Mouse (Mus musculus): ENCODE measurements around the gene Arhgef25.
"Not testable (repeated sequence)": the region's sequence is repeated elsewhere in the genome, so short reads cannot be mapped to it uniquely, and the experiment has no call there.

Arhgef25 gene

GRCm38 (mm10) chr10:127203106-127203505 lies 13.2 kb upstream of the Arhgef25 start:
- no peak for DNase-seq

- DNase-seq: no peak
These were observed 10.4 kb upstream of the Arhgef25 start for GRCm38 (mm10) chr10:127200279-127200678.

DNA sequence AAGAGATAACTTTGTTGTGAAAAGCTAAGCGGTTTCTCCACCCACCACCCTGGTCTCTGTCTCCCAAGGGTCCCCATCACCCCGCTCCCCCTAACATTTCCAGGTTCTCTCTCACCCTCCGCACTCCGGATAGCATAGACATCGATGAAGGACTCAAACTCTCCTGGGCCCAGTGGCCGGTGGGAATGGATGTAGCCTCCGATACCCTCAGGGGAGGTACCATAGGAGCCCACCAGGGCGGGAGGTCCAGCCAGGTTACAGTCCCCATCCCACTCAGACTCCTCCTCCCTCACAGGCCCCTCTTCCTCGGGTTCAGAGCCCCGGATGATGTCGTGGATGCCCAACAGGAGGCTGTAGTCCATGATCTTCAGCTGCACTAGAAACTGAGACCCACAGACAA lies 9.6 kb upstream of the Arhgef25 start:
- no peak for DNase-seq

GRCm38 (mm10) chr10:127199068-127199467 lies 9.2 kb upstream of the Arhgef25 start:
- DNase-seq: no peak

DNA sequence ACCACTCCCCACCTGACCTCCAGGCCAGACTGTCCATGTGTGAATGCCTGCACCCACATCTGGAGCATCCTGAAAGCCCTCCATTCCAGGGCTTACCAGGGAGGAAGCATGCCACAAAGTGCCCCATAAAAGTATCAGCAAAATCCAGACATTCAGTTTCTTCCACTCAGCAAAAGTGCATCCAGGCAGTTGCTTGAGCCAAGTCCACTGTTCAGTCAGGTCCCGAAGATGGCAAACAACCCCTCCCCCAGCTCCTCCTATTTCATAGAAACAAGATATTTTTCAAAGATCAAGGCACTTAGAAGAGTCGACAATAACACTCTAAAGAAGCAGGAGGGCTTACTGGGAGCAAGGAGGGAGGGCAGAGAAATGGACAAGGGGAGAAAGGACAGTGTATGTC lies 8.6 kb upstream of the Arhgef25 start:
- DNase-seq: no peak

GRCm38 (mm10) chr10:127197505-127198110 lies 7.7 kb upstream of the Arhgef25 start:
- DNase-seq: no peak

- no peak for DNase-seq
These were observed 7.2 kb upstream of the Arhgef25 start for GRCm38 (mm10) chr10:127197104-127197503.

GRCm38 (mm10) chr10:127196392-127196791 lies 6.5 kb upstream of the Arhgef25 start:
- DNase-seq: peak; percentile 79

DNA sequence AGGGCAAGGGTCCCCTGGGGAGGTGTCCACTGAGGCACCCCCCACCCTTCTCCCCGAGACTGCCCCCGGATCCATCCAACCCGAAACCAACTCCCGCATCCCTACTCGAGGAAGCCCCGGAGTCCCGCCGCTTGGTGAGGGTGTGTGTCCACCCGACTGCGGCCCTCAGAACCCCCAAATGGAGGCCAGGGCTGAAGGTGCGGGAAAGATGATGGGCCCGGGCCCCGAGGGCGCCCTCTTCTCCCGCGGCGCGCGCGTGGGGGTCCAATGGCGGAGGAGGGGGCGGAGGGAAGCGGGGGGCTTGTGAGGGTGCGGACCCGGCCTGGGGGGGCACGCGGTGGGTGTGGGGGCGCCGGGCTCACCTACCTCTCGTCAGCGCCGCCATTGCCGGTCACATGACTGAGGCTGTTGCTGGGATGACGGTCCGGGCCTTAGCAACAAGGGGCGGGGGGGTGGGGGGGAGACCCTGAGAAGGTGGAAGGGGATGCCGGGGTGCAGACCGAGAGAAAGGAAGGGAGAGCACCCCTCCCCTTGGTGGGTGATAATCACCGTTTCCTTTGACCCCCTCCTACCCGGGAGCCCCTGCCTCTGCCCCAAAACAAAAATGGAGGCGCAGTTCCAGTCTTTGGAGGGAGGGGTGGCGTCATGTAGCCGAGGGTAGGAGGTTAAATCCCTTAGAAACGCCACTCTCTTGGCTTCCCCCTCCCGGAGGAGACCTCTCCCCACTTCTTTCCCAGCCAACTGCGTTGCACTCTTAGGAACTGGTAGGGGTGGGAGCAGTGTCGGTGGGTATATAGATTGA lies 5.6 kb upstream of the Arhgef25 start, which contains the start of gene Dtx3:
Gene Dtx3, minus strand, starts transcription at position 401 of the 802 bp plus-strand sequence.
- DNase-seq: no peak

GRCm38 (mm10) chr10:127194428-127195327 lies 4.8 kb upstream of the Arhgef25 start:
- DNase-seq: no peak

- no peak for DNase-seq
These were observed 3.1 kb upstream of the Arhgef25 start for GRCm38 (mm10) chr10:127193011-127193410.

DNA sequence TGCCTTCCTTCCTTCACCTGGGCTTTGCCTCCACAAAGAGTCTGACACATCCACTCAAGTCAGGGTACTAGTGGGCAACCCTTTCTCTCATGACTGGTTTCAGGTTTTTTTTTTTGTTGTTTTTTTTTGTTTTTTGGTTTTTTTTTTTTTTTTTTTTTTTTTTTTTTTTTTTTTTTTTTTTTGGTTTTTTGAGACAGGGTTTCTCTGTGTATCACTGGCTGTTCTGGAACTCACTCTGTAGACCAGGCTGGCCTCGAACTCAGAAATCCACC lies 2.1 kb upstream of the Arhgef25 start:
- not testable (repeated sequence) for DNase-seq

- DNase-seq: no peak
These were observed 1.5 kb upstream of the Arhgef25 start for GRCm38 (mm10) chr10:127191191-127192056.

DNA sequence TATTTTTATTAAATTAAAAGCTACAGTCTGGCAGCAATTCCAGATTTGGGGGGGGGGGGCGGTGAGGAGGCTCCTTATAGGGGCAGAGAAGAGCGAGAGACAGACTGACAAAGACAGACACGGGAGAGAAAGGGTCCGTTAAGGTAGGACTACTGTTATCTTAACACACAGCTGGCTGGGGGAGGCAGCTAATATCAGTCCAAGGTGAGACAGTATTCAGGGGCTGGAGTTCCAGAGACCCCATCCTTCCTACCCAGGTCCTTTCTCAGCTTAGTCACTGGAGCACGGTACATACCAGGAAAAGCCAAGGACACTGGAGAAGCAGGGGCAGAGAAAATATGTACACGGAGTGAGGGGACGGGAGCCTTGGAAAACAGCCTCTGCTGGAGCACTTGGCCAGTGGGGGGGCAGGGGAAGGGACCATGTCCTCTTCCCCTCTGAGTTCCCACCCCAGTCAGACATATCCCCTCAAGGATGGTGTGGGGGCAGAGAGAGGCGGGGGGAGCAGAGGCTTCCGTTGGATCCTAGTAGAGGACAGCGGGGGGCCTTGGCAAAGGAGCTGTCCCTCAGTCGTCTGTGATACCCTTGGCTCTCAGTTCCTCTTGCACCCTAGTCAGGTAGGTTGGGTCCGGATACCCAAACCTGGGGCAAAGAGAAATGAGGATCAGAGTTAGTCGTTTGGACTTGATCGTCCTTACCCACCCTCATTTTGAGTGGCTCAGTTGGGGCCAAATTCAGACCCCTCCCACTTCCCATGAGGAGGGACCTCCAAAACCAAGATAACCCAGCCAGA lies 711 bp upstream of the Arhgef25 start:
- no peak for DNase-seq

- DNase-seq: no peak
These were observed 700 bp downstream of the Arhgef25 start for GRCm38 (mm10) chr10:127189116-127189650.

DNA sequence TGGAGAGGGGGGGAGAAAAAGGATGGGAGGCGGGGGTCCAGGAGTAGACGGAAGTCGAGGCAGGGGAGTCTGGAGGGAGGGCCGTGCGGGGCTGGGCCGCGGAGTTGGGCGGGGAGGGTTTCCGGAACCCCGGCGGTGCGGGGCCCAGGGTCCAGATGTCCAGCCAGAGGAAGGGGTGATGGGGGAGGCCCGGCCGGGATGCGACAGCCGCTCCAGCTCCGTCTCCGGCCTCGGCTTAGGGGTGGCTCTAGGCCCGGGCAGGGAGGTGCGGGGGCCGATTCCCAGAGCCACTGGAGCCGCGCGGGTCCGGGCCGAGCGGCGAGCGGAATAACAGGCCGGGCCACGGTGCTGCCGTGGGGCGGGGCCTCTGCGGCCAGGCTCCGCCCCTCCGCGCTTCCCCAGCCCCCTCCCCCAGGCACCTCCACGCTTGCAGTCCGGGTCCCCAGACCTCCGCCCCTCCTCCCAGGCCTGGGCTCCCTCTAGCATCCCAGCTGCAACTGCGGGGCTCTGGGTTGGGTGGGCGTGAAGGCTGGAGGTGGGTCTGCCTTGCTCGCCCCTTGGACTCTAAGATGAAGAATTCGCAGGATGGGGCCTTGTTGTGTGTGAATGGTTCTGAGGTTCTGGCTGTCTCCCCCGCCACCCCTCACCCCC lies 1.3 kb downstream of the Arhgef25 start:
- no peak for DNase-seq

GRCm38 (mm10) chr10:127188079-127188453 lies 1.8 kb downstream of the Arhgef25 start:
- DNase-seq: no peak

DNA sequence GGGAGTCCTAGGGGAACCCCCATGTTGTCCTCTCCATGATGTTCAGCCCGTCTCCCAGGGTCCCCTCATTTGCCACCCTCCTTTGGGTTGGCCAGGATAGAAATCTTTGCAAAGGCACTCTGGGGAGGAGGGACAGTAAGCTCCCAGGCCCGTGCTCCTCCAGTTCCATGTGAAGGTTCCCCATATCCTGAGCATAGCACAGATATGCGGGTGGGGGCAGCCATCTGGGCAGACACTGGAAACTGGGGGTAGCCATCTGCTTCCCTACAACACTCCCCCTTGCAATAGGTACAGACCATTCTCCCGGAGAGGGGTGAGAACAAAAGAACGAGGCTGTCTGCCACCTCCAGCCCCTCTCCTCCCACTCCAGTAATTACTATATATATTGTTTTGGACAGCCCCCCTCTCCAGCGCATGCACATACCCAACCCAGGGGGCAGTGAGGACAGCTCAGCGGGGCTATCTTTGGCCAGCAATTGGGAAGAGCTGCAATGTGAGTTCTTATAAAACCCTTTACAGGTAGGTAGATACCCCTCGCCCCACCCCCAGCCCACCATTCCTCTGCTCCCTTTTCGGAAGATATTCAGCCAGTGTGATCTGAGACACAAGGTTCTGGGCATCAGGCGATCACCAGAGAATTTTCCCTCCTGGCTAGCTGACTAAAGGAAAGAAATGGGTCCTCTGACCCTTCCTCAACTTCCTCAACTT lies 2.4 kb downstream of the Arhgef25 start:
- peak; percentile 85 for DNase-seq

DNA sequence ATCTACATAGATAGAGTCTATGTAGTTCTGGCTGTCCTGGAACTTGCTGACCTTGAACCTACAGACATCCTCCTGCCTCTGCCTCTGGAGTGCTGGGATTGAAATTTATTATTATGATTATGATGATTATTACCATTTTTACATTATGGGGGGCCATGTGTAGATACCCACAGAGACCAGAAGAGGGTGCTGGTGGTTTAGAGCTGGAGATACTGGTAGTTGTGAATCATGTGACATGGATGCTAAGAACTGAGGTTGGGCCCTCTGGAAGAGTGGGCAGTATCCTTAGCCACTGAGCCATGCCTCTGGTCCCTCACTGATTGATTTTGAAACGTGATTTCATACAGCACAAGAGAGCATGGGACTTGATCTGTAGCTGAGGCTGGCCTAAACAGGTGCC lies 3.4 kb downstream of the Arhgef25 start:
- no peak for DNase-seq

GRCm38 (mm10) chr10:127185506-127185905 lies 4.4 kb downstream of the Arhgef25 start:
- no peak for DNase-seq
